Mouse (Mus musculus) leukemia stem cell, adult 10-12 weeks (primary cell): ENCODE measurements around the gene Mreg. TPM values are rescaled to one million over a fixed set of nuclear protein-coding genes. Genes with fewer than 3 reads are reported as not detected.

ENCODE experiments used
- polyA plus RNA-seq: library from polyadenylated mRNA; stranded (reverse); fragments of >175 nt; gene quantifications from 2 replicates; pipeline ENCODE4 v1.2.3, GENCODE M21; 2012; ENCODE audit warnings: low replicate concordance

Mreg gene
- polyA plus RNA-seq = 0.44 TPM in 1 of 2 replicates, not detected in the other

GRCm38 (mm10) chr1:72211701-72212699, at the start of gene Mreg:
Mreg (minus strand) TSS chr1:72212307.

Other genes starting within 250 kb of the Mreg start
- 1.4 and 3.0 TPM in 2 replicates for gene Pecr, start 72.0 kb upstream of the Mreg start, polyA plus RNA-seq
- not detected in 2 replicates for gene Tmem169, start 72.1 kb upstream of the Mreg start, polyA plus RNA-seq
- gene Xrcc5, start 95.1 kb upstream of the Mreg start, polyA plus RNA-seq = 0.59 and 1.6 TPM in 2 replicates